Mouse (Mus musculus) pancreas, adult 10 weeks (tissue): Measurements from ENCODE around the gene Mfsd5. TPM values are rescaled to one million over a fixed set of nuclear protein-coding genes. Genes with fewer than 3 reads are reported as not detected.

Experiments
- polyA plus RNA-seq: library from polyadenylated mRNA; stranded (reverse); fragments of 350-450 nt; fragmentation: Illumina TruSeq; extraction: RNeasy Lipid Tissue Mini Kit (QIAGEN cat#74804); gene quantifications from one replicate; pipeline ENCODE4 v1.2.3, GENCODE M21; 2015; ENCODE audit warnings: low read depth, low replicate concordance; ENCODE audit not compliant: insufficient read depth

The Mfsd5 gene
- 8.9 TPM for polyA plus RNA-seq

DNA sequence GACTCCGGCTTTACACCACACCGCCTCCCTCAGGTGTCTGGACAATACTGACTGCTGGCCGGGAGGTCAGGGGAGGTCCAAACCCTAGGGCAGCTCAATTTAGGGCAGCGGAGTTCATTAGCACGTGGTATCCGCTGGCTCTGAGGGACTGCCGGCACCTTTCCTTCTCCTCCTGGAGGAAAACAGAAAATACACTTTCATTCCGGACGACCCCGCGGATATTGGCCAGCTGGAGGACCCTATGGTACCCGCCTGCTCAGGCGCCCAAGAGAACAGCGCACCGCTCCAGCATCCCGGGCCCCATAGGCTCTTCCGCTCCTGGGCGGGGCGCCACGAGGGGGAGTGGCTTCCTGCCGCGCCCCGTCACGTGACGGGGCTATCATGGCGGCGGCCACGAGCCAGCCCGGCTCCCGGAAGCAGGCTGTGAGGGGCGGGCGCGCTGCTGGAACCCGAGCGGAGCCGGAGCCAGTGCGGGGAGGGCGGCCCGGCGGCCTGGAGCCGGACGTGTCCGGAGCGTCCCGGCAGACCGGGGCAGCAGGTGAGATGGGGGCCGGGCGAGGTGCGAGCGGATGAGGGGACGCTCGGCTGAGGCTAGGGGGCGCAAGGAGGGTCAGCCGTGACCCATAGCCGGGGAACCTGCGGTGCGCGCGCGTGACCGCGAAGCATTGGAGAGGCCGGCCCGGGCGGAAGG is at the start of gene Mfsd5:
Gene Mfsd5 (plus strand): TSS at position 363 of the 691 bp plus-strand sequence.

DNA sequence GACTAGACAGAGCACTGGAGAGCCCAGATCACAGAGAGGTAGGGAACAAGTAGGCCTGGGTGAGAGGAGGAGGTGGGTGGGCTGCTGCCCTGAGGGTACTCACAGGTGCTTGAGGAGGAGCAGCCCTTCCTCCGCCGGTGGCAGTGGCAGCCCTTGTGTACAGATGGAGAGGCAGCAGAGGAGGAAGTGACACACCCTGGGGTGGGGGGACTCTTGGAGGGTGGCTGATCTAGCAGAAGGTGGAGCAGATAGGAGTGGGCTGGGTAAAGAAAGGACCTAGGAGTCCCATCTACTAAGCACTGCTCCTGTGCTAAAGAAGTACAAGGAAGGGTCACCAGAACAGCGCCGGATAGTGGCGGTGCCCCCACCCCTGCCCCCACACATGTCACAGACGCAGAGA is 47.5 kb upstream of the Mfsd5 start, which contains the start of gene Itgb7:
Gene Itgb7 (minus strand): TSS at position 197 of the 400 bp plus-strand sequence.

DNA sequence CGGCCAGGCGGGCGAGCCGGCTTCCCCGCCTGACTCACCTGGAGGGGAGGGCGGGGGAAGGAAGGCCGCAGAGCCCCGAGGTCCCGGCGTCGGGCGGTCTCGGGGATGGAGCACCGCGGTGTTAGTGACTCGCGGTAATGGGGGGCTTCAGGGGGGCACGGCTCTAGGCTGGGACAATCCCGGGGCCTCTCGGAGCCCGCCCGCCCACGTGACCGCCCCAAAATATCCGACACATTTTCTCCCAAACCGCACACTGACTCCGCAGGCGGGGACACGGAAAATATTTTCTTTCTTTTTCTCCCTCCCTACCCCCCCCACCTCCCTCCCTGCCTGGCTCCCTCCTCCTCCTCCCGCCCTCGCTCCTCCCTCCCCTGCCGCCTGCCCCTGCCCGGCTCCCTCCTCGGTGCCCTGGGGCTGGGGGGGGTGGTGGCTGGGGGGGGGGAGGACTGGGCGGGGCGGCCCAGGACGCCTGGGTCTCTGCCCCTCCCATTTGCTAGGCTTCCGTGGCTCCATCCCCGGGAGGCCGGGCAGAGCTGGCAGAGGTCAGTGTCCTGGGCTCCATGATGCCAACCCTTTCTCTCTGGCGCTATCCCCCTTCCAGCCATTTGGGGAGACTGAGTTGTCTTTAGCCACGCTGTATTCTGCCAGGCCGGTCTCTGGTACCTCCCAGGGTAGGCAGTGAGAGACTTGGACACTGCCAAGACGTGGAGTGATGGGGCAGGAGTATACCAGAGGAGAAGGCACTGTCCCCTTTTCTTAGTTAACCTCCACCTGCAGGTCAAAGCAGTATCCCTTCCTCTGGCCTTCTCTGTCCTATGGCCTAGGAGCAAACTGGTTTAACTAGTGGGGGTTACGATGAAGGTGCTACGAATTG is 21.8 kb upstream of the Mfsd5 start, which contains the start of gene Rarg:
Gene Rarg (minus strand): TSS at position 316 of the 874 bp plus-strand sequence.

GRCm38 (mm10) chr15:102270274-102270960 is 8.8 kb upstream of the Mfsd5 start, which contains the start of gene Gm9918:
TSS of gene Gm9918 (plus strand) at chr15:102270563.

DNA sequence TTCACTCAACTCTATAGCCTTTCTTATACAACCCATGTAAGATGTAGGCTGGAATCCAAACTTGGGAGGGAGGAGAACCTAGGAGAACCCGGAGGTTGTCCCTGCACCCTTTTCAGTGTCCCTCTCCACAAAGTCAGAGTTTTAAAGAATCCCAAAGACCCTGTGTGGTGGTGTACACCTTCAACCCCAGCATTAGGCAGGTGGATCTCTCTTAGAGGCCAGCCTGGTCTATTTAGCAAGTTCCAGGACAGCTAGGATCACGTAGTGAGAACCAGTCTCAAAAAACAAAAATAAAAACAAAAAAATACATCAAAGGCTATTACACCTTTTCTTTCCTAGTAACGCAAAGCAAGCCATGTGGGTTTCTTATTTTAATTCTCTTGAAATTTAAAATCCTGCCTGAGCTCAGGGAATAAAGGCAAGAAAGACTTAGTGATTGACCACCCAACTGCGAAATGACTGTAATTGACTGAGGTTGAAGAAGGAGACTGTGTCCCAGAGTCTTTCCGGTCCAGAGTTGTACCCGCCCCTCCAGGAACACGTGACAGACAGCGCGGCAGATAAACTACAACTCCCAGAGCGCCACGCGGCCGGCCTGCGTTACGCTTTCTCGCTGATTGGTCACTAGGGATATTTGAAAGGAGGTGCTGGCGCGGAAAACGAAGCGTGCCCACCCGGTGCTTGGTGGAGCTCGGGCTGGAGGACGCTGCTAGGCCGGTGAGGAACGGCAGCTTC is 16.5 kb downstream of the Mfsd5 start, which contains the start of gene Espl1:
Gene Espl1 (plus strand): TSS at position 634 of the 735 bp plus-strand sequence.

GRCm38 (mm10) chr15:102326022-102326576 is 46.8 kb downstream of the Mfsd5 start, which contains the start of gene Pfdn5:
TSS of gene Pfdn5 (plus strand) at chr15:102326116.

Other genes with a start within 250 kb of the Mfsd5 start
- gene Eif4b, start 205.7 kb upstream of the Mfsd5 start, polyA plus RNA-seq: 35.5 TPM
- gene Tns2, start 179.0 kb upstream of the Mfsd5 start, polyA plus RNA-seq: 62.5 TPM
- gene Spryd3, start 143.2 kb upstream of the Mfsd5 start, polyA plus RNA-seq: 11.0 TPM
- 136 TPM for gene Igfbp6, start 135.1 kb upstream of the Mfsd5 start, polyA plus RNA-seq
- 0.98 TPM for gene Soat2, start 128.9 kb upstream of the Mfsd5 start, polyA plus RNA-seq
- gene Zfp740, start 76.2 kb upstream of the Mfsd5 start, polyA plus RNA-seq: 19.2 TPM
- 14.2 TPM for gene Csad, start 74.7 kb upstream of the Mfsd5 start, polyA plus RNA-seq
- gene Itgb7, start 47.5 kb upstream of the Mfsd5 start, polyA plus RNA-seq: 2.8 TPM
- gene Rarg, start 21.9 kb upstream of the Mfsd5 start, polyA plus RNA-seq: 13.8 TPM
- gene Gm9918, start 8.9 kb upstream of the Mfsd5 start, polyA plus RNA-seq: not detected
- gene Espl1, start 16.8 kb downstream of the Mfsd5 start, polyA plus RNA-seq: 1.5 TPM
- gene Pfdn5, start 46.7 kb downstream of the Mfsd5 start, polyA plus RNA-seq: 82.8 TPM
- 24.2 TPM for gene Myg1, start 52.3 kb downstream of the Mfsd5 start, polyA plus RNA-seq
- 18.0 TPM for gene Aaas, start 71.3 kb downstream of the Mfsd5 start, polyA plus RNA-seq
- gene Sp7, start 87.7 kb downstream of the Mfsd5 start, polyA plus RNA-seq: 0.26 TPM
- 6.9 TPM for gene Sp1, start 126.7 kb downstream of the Mfsd5 start, polyA plus RNA-seq
- 1.3 TPM for gene Amhr2, start 165.9 kb downstream of the Mfsd5 start, polyA plus RNA-seq
- 31.0 TPM for gene Prr13, start 179.6 kb downstream of the Mfsd5 start, polyA plus RNA-seq
- gene Pcbp2, start 191.1 kb downstream of the Mfsd5 start, polyA plus RNA-seq: 149 TPM
- not detected for gene Gm10337, start 224.3 kb downstream of the Mfsd5 start, polyA plus RNA-seq
- gene Map3k12, start 237.6 kb downstream of the Mfsd5 start, polyA plus RNA-seq: 5.1 TPM
- gene Tarbp2, start 238.7 kb downstream of the Mfsd5 start, polyA plus RNA-seq: 11.7 TPM
- 7.2 TPM for gene Npff, start 245.5 kb downstream of the Mfsd5 start, polyA plus RNA-seq